Comparison of ENCODE assay signal across 12 mouse cellular contexts in genomic region chr6:125529479-125529878, GRCm38 (mm10). TPM values are rescaled to one million over a fixed set of nuclear protein-coding genes. Genes with fewer than 3 reads are reported as not detected.
DNase-seq lines count a peak whose midpoint lies in the region; ATAC-seq and TF ChIP-seq lines count a peak whose summit lies in the region.
"Had no signal": no experiment of that assay in that cellular context is flagged by ENCODE, and none has a peak within 500 bp of the region (broad histone marks: within the 10 kb centered on the region; RNA-seq: fewer than 3 reads in every experiment).

No protein-coding gene starts in this region.

- WGBS in lung, embryonic 14.5 days = 83% methylated on average over 5 of the region's 5 CpGs

- H3K4me1 ChIP-seq in lung, embryonic 14.5 days (ENCODE audit: insufficient read depth) = no peaks in the 10 kb centered on the region
- H3K4me1 ChIP-seq: hindbrain, embryonic 15.5 days; limb, embryonic 13.5 days had no signal

- H3K27me3 ChIP-seq in lung, embryonic 14.5 days (ENCODE audit: insufficient read depth, low read length) = no peaks in the 10 kb centered on the region
- H3K27me3 ChIP-seq: hindbrain, embryonic 15.5 days; limb, embryonic 13.5 days had no signal

- H3K4me3 ChIP-seq in lung, embryonic 14.5 days (ENCODE audit: low read depth, low read length) = no peak overlapping the region
- H3K4me3 ChIP-seq: hindbrain, embryonic 15.5 days; limb, embryonic 13.5 days had no signal

- no peak overlapping the region for H3K27ac ChIP-seq in lung, embryonic 14.5 days (ENCODE audit: low read depth)
- H3K27ac ChIP-seq: hindbrain, embryonic 15.5 days; limb, embryonic 13.5 days had no signal

- H3K36me3 ChIP-seq in lung, embryonic 14.5 days (ENCODE audit: insufficient read depth) = no peaks in the 10 kb centered on the region
- H3K36me3 ChIP-seq: hindbrain, embryonic 15.5 days; limb, embryonic 13.5 days had no signal

- no peaks in the 10 kb centered on the region for H3K9me3 ChIP-seq in lung, embryonic 14.5 days (ENCODE audit: low read depth, low read length)
- H3K9me3 ChIP-seq: hindbrain, embryonic 15.5 days; limb, embryonic 13.5 days had no signal

- TF ChIP-seq CTCF in lung, embryonic 14.5 days (IDR thresholded peaks at IDR 0.05; ENCODE audit: low read depth) = 0 out of 2 replicates have a peak, but pooled peaks have one; percentile 6

- intact Hi-C loops in heart, postnatal 25 days (cut with DNase I) = loop anchor here (2.0 kb wide), 1 partner anchor 71 kb away; no protein-coding TSS in a partner anchor

- no peak overlapping the region for H3K4me2 ChIP-seq in lung, embryonic 14.5 days
- H3K4me2 ChIP-seq: hindbrain, embryonic 15.5 days; limb, embryonic 13.5 days had no signal

- no peak overlapping the region for H3K9ac ChIP-seq in lung, embryonic 14.5 days
- H3K9ac ChIP-seq: hindbrain, embryonic 15.5 days; limb, embryonic 13.5 days had no signal

- peak; percentile 42 to 64 for DNase-seq in adrenal gland, adult (ENCODE audit: inconsistent age in 2 of 2, low spot score in 1 of 2)
- DNase-seq in adrenal gland, adult 8-10 months = no peak
- peak; percentile 37 to 52 for DNase-seq in adrenal gland, postnatal 36 days
- peak; percentile 62 for DNase-seq in heart, postnatal 25 days (ENCODE audit: low spot score)
- DNase-seq in lung, embryonic 14.5 days = peak; percentile 42
- no peak for DNase-seq in layer of hippocampus, postnatal 25 days (ENCODE audit: extremely low spot score in 1 of 2, low spot score in 1 of 2)
- DNase-seq in B cell, adult 2 months = no peak
- no peak for DNase-seq in cerebellum, adult 11-12 months
- DNase-seq: cerebellum, postnatal 14 days; spleen, adult 18-20 months had no signal

- ATAC-seq in lung, embryonic 14.5 days (ENCODE audit: insufficient read depth) = peak; percentile 38; the same call in 1 of the 2 replicates

RNA-seq across cellular contexts. Expression of gene Vwf, which starts 17.1 kb away (rescaled TPM):
- total RNA-seq in adrenal gland, adult 8-10 months (2022) = 10 to 100 TPM in 1 of 4 experiments, 1 to 10 TPM in 3; 6.5 to 13.4 (median 7.4) TPM
- 1 to 10 TPM; 7.6 to 7.9 TPM for total RNA-seq in adrenal gland, postnatal 36 days (2021)
- 100 to 1,000 TPM; 104 to 114 TPM for total RNA-seq in heart, postnatal 25 days (2021)
- polyA plus RNA-seq in lung, embryonic 14.5 days (2014; fragmentation: Nextera tagmentation; extraction: Ambion mirVana) = 17.7 and 20.4 TPM in 2 replicates
- 10 to 100 TPM; 14.6 to 14.7 TPM for total RNA-seq in layer of hippocampus, postnatal 25 days (2021)

RNA-seq across cellular contexts. Expression of gene Cd9, which starts 34.9 kb away (rescaled TPM):
- 100 to 1,000 TPM; 108 to 171 (median 144) TPM for total RNA-seq in adrenal gland, adult 8-10 months (2022)
- total RNA-seq in adrenal gland, postnatal 36 days (2021) = 100 to 1,000 TPM; 115 to 170 TPM
- total RNA-seq in heart, postnatal 25 days (2021) = 10 to 100 TPM; 57.5 to 63.4 TPM
- polyA plus RNA-seq in lung, embryonic 14.5 days (2014; fragmentation: Nextera tagmentation; extraction: Ambion mirVana) = 128 TPM in 2 replicates
- total RNA-seq in layer of hippocampus, postnatal 25 days (2021) = 10 to 100 TPM; 78.0 to 89.7 TPM

Comparison
In these comparisons a context has a peak if more than half of its experiments do, and no peak if none do; other contexts are left out.
1. DNase-seq: peak in adrenal gland, adult (2 of 2), adrenal gland, postnatal 36 days (2 of 2), heart, postnatal 25 days (single experiment) and lung, embryonic 14.5 days (single experiment); none in adrenal gland, adult 8-10 months (single experiment), layer of hippocampus, postnatal 25 days (0 of 2), B cell, adult 2 months (0 of 2) and cerebellum, adult 11-12 months (single experiment).
2. RNA of gene Vwf, which starts 17.1 kb away (total RNA-seq): 104 to 114 TPM in heart, postnatal 25 days; 14.6 to 14.7 TPM in layer of hippocampus, postnatal 25 days, 6.5 to 13.4 TPM in adrenal gland, adult 8-10 months and 7.6 to 7.9 TPM in adrenal gland, postnatal 36 days; every median in the first group is over 4 times any median in the second.